Mouse (Mus musculus): ENCODE results near the gene Lmntd1.

- TF ChIP-seq CTCF (IDR thresholded peaks at IDR 0.05; ENCODE audit: extremely low read depth, insufficient read depth, insufficient read length, insufficient replicate concordance): no peak
- no peak for TF ChIP-seq POLR2A (IDR thresholded peaks at IDR 0.05; ENCODE audit: low read depth, low read length)
These were observed at the start of gene Lmntd1 for GRCm38 (mm10) chr6:145614219-145614618.
